Mouse (Mus musculus): Measurements from ENCODE around the gene Rab20.

Rab20 gene

GRCm38 (mm10) chr8:11452974-11453373, 25.5 kb downstream of the Rab20 start:
- no peak for DNase-seq (ENCODE audit: low spot score)

- DNase-seq (ENCODE audit: low spot score) = no peak
Observed at GRCm38 (mm10) chr8:11452559-11452958, 26.0 kb downstream of the Rab20 start.

- no peak for DNase-seq (ENCODE audit: low spot score)
Observed at GRCm38 (mm10) chr8:11452152-11452551, 26.4 kb downstream of the Rab20 start.

GRCm38 (mm10) chr8:11450184-11451113, 28.1 kb downstream of the Rab20 start:
- no peak for DNase-seq (ENCODE audit: low spot score)

GRCm38 (mm10) chr8:11447910-11448570, 30.5 kb downstream of the Rab20 start:
- peak; percentile 58 for DNase-seq (ENCODE audit: low spot score)

- no peak for DNase-seq (ENCODE audit: low spot score)
Observed at GRCm38 (mm10) chr8:11445790-11446189, 32.7 kb downstream of the Rab20 start.

- no peak for DNase-seq (ENCODE audit: low spot score)
Observed at GRCm38 (mm10) chr8:11444216-11444615, 34.3 kb downstream of the Rab20 start.

- no peak for DNase-seq (ENCODE audit: low spot score)
Observed at GRCm38 (mm10) chr8:11443611-11444010, 34.9 kb downstream of the Rab20 start.

- no peak for DNase-seq (ENCODE audit: low spot score)
Observed at GRCm38 (mm10) chr8:11441291-11441690, 37.2 kb downstream of the Rab20 start.

- DNase-seq (ENCODE audit: low spot score) = no peak
Observed at GRCm38 (mm10) chr8:11437862-11438261, 40.6 kb downstream of the Rab20 start.

- no peak for DNase-seq (ENCODE audit: low spot score)
Observed at GRCm38 (mm10) chr8:11430688-11431087, 47.8 kb downstream of the Rab20 start.

GRCm38 (mm10) chr8:11423091-11423490, 55.4 kb downstream of the Rab20 start:
- DNase-seq (ENCODE audit: low spot score) = no peak

- DNase-seq (ENCODE audit: low spot score) = no peak
Observed at GRCm38 (mm10) chr8:11421968-11422367, 56.5 kb downstream of the Rab20 start.

- peak; percentile 86 for DNase-seq (ENCODE audit: low spot score)
Observed at GRCm38 (mm10) chr8:11421105-11421504, 57.4 kb downstream of the Rab20 start.

GRCm38 (mm10) chr8:11419645-11420044, 58.9 kb downstream of the Rab20 start:
- peak; percentile 78 for DNase-seq (ENCODE audit: low spot score)

- DNase-seq (ENCODE audit: low spot score) = no peak
Observed at GRCm38 (mm10) chr8:11419232-11419631, 59.3 kb downstream of the Rab20 start.

GRCm38 (mm10) chr8:11417762-11418161, 60.7 kb downstream of the Rab20 start:
- DNase-seq (ENCODE audit: low spot score) = no peak

GRCm38 (mm10) chr8:11415089-11415488, 63.4 kb downstream of the Rab20 start:
- DNase-seq (ENCODE audit: low spot score) = no peak

GRCm38 (mm10) chr8:11414304-11414703, 64.2 kb downstream of the Rab20 start:
- DNase-seq (ENCODE audit: low spot score) = no peak

GRCm38 (mm10) chr8:11412450-11412849, 66.1 kb downstream of the Rab20 start:
- DNase-seq (ENCODE audit: low spot score) = no peak

- no peak for DNase-seq (ENCODE audit: low spot score)
Observed at GRCm38 (mm10) chr8:11411504-11412124, 66.9 kb downstream of the Rab20 start.

GRCm38 (mm10) chr8:11405722-11406481, 72.6 kb downstream of the Rab20 start:
- peak; percentile 66 for DNase-seq (ENCODE audit: low spot score)

All from testis, postnatal 10 days (tissue).